Mouse (Mus musculus): ENCODE data around the gene Sema4d. TPM values are rescaled to one million over a fixed set of nuclear protein-coding genes. Genes with fewer than 3 reads are reported as not detected.
A peak's percentile ranks its signal among the peaks of the same experiment; 100 is the strongest.
"Not testable (repeated sequence)": the region's sequence is repeated elsewhere in the genome, so short reads cannot be mapped to it uniquely, and the experiment has no call there.

Sema4d gene
- polyA plus RNA-seq, 1 experiment from 2014 or later: 4.1 TPM

DNA sequence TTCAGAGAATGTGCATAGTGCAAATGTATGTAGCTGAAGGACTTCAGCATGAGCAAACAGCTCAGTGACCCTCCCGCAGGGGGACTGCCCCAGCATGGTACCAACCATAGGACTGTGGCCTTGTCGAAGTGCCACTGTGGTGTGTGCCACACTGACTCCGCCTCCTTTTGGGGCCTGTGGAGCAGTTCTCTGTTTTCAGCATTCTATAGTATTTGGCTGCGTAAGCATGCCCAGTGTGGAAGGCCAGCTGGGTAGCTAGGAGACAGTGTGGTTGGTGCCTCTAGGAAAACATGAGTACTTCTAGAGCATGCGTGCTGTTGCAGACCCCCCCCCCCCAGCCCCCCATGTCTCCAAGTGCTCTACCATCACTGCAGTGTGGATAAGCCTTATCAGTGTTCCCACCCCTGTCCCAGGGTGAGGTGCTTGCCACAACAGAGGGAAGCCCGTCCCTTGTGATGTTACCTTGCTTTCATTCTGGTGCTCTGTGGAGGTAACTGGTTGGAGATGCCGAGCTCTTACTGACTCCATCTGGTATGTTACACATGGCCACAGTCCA is 115.8 kb downstream of the Sema4d start:
- 39% methylated on average over 7 of the region's 7 CpGs for WGBS (ENCODE audit: insufficient replicate concordance)
- Histone ChIP-seq H3K4me3 (ENCODE audit: low read depth, low read length) (no peak overlapping the region), H3K9me3 (replicated peaks; ENCODE audit: control insufficient read depth, low read length) (no peaks in the 10 kb centered on the region), H3K9ac (ENCODE audit: low read depth, low read length) (no peak overlapping the region), H3K36me3 (ENCODE audit: control insufficient read depth, insufficient read depth) (peaks cover 62% of the 10 kb centered on the region), H3K27ac (ENCODE audit: low read length) (no peak overlapping the region), H3K4me1 (ENCODE audit: control insufficient read depth, low read depth, low read length) (peaks cover 20% of the 10 kb centered on the region), H3K27me3 (ENCODE audit: control insufficient read depth, insufficient read depth, low read depth, low read length) (no peaks in the 10 kb centered on the region), H3K4me2 (ENCODE audit: low read depth, low read length) (no peak overlapping the region)
- ATAC-seq (ENCODE audit: low read depth): peak; percentile 85

DNA sequence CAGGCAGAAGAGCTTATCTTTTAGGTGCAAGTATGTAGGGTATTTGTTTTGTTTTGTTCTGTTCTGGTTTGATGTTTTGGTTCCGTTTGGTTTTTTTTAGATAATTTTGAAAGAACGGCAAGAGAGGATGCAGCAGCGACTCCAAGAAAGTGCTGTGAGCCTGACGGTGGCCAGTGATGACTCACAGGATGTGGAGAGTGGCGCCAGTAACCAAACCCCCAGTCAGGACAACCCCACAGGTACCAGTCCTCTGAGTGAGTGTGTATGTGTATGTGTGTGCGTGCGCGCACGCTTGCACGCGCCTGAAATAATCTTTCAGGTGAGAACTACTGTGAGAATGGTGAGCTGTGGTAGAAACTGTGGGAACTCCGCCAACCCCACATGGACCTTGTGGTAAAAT is 116.5 kb downstream of the Sema4d start:
- Histone ChIP-seq H3K4me3 (ENCODE audit: low read depth, low read length) (no peak overlapping the region), H3K9ac (ENCODE audit: low read depth, low read length) (no peak overlapping the region), H3K27me3 (ENCODE audit: control insufficient read depth, insufficient read depth, low read depth, low read length) (no peaks in the 10 kb centered on the region), H3K4me1 (ENCODE audit: control insufficient read depth, low read depth, low read length) (peaks cover 20% of the 10 kb centered on the region), H3K36me3 (ENCODE audit: control insufficient read depth, insufficient read depth) (peaks cover 56% of the 10 kb centered on the region), H3K27ac (ENCODE audit: low read length) (no peak overlapping the region), H3K9me3 (replicated peaks; ENCODE audit: control insufficient read depth, low read length) (no peaks in the 10 kb centered on the region), H3K4me2 (ENCODE audit: low read depth, low read length) (no peak overlapping the region)
- 71% methylated on average over 12 of the region's 12 CpGs for WGBS (ENCODE audit: insufficient replicate concordance)
- ATAC-seq (ENCODE audit: low read depth): no peak

DNA sequence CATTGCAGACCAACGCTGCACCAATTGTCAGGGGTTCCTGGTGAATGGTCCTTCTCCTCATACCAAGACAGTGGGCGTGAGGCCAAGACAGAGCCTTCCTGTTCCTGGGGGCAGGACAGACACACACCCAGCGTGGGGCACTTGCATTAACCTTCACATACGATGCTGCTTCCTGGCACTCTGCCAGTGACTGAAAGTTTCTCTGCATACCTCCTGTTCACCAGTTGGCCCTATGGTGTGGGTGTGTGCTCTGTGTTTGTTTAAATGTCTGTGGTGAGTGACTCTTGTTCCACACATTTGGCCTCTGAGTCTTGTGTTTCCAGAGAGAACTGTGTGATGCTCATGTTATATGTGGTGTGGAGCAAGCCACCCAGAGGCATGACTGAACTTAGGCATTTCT is 116.9 kb downstream of the Sema4d start:
- Histone ChIP-seq H3K4me2 (ENCODE audit: low read depth, low read length) (no peak overlapping the region), H3K4me1 (ENCODE audit: control insufficient read depth, low read depth, low read length) (peaks cover 20% of the 10 kb centered on the region), H3K36me3 (ENCODE audit: control insufficient read depth, insufficient read depth) (peaks cover 55% of the 10 kb centered on the region), H3K4me3 (ENCODE audit: low read depth, low read length) (no peak overlapping the region), H3K27me3 (ENCODE audit: control insufficient read depth, insufficient read depth, low read depth, low read length) (no peaks in the 10 kb centered on the region), H3K9ac (ENCODE audit: low read depth, low read length) (no peak overlapping the region), H3K9me3 (replicated peaks; ENCODE audit: control insufficient read depth, low read length) (no peaks in the 10 kb centered on the region), H3K27ac (ENCODE audit: low read length) (no peak overlapping the region)
- ATAC-seq (ENCODE audit: low read depth): no peak
- WGBS (ENCODE audit: insufficient replicate concordance): 64% methylated on average over 4 of the region's 4 CpGs

DNA sequence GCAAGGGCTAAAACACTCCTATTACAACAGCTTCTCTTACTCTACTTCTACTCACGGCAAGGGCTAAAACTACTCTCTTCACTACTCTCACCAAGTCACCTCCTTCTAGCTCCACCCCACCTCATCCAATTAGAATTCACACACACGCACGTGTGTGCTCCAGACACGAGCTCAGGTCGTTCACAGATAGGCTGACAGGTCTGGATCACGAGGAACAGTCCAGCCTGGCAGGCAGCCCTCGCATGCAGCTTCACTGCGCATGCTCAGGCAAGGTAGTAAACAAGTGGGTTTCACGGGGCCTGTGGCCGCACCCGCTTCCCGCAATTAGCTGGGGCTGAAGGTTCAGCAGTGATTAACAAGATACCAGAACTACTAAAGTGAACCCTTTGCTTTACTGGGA is 125.4 kb downstream of the Sema4d start:
- not testable (repeated sequence) for ATAC-seq (ENCODE audit: low read depth); H3K4me1 ChIP-seq (ENCODE audit: control insufficient read depth, low read depth, low read length); H3K4me2 ChIP-seq (ENCODE audit: low read depth, low read length); H3K4me3 ChIP-seq (ENCODE audit: low read depth, low read length); H3K27ac ChIP-seq (ENCODE audit: low read length); H3K9ac ChIP-seq (ENCODE audit: low read depth, low read length); H3K27me3 ChIP-seq (ENCODE audit: control insufficient read depth, insufficient read depth, low read depth, low read length); H3K9me3 ChIP-seq (replicated peaks; ENCODE audit: control insufficient read depth, low read length)
- WGBS (ENCODE audit: insufficient replicate concordance): 86% methylated on average over 12 of the region's 12 CpGs
- H3K36me3 ChIP-seq (ENCODE audit: control insufficient read depth, insufficient read depth): peaks cover 39% of the 10 kb centered on the region

DNA sequence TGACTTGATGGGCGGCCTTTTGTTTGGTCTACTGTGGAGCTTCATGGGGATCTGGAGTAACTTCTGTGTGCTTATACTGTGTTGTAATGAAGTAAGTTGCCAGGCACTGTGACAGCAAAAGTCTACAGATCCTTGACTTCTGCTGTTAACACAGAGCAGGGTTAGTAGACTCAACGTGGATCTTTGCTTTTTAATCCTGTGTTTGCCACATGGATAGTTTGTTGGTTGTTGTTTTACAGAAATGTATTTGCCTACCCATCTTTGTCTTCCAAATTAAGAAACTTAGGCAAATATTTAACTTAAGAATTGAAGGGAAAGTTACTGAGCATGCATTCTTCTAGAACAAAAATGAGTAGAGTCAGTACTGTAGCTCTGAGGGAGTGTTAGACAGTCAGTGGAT is 130.0 kb downstream of the Sema4d start:
- no peak for ATAC-seq (ENCODE audit: low read depth)
- Histone ChIP-seq H3K4me3 (ENCODE audit: low read depth, low read length) (no peak overlapping the region), H3K27ac (ENCODE audit: low read length) (no peak overlapping the region), H3K9me3 (replicated peaks; ENCODE audit: control insufficient read depth, low read length) (no peaks in the 10 kb centered on the region), H3K4me1 (ENCODE audit: control insufficient read depth, low read depth, low read length) (no peaks in the 10 kb centered on the region), H3K27me3 (ENCODE audit: control insufficient read depth, insufficient read depth, low read depth, low read length) (no peaks in the 10 kb centered on the region), H3K4me2 (ENCODE audit: low read depth, low read length) (no peak overlapping the region), H3K9ac (ENCODE audit: low read depth, low read length) (no peak overlapping the region), H3K36me3 (ENCODE audit: control insufficient read depth, insufficient read depth) (peaks cover 66% of the 10 kb centered on the region)
- 76% methylated on average over 2 of the region's 2 CpGs for WGBS (ENCODE audit: insufficient replicate concordance)

DNA sequence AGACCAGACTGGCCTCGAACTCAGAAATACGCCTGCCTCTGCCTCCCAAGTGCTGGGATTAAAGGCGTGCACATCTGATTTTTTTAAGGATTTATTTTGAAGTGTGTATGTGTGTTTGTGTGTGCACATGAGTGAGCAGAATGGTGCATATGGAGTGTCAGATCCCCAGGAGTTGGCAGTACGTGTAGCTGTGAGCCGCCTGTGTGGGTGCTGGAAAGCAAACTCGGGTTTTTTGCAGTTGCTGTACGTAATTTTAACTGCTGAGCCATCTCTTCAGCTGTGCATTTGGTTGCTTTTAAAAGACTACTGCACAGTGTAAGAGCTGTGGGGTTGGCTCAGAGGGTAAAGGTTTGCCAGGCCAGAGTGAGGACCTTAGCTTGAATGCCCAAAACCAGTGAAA is 134.0 kb downstream of the Sema4d start:
- Histone ChIP-seq H3K36me3 (ENCODE audit: control insufficient read depth, insufficient read depth) (peaks cover 77% of the 10 kb centered on the region), H3K4me2 (ENCODE audit: low read depth, low read length) (no peak overlapping the region), H3K27me3 (ENCODE audit: control insufficient read depth, insufficient read depth, low read depth, low read length) (no peaks in the 10 kb centered on the region), H3K9ac (ENCODE audit: low read depth, low read length) (no peak overlapping the region), H3K4me1 (ENCODE audit: control insufficient read depth, low read depth, low read length) (no peaks in the 10 kb centered on the region), H3K4me3 (ENCODE audit: low read depth, low read length) (no peak overlapping the region), H3K27ac (ENCODE audit: low read length) (no peak overlapping the region), H3K9me3 (replicated peaks; ENCODE audit: control insufficient read depth, low read length) (no peaks in the 10 kb centered on the region)
- 92% methylated on average over 7 of the region's 7 CpGs for WGBS (ENCODE audit: insufficient replicate concordance)
- ATAC-seq (ENCODE audit: low read depth): no peak

DNA sequence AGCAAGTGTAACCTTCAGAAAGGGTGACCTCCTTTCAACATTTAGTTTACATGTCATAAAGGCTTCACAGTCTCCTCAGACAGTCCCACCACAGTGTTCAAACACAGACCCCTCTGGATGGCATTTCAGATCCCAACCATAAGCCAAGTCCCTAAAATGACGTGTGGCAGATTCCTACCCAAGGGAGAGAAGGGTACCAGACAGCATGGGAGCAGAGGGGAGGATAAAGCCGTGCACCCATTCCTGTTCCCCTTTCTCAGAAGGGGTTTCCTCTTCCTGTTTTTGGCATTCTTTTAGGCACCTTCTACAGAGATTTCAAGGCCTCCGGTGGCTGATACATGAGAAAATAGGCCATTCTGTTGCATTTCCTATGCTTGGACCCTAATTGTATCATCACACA is 135.5 kb downstream of the Sema4d start:
- Histone ChIP-seq H3K9ac (ENCODE audit: low read depth, low read length) (no peak overlapping the region), H3K4me3 (ENCODE audit: low read depth, low read length) (no peak overlapping the region), H3K4me1 (ENCODE audit: control insufficient read depth, low read depth, low read length) (no peaks in the 10 kb centered on the region), H3K27ac (ENCODE audit: low read length) (no peak overlapping the region), H3K27me3 (ENCODE audit: control insufficient read depth, insufficient read depth, low read depth, low read length) (no peaks in the 10 kb centered on the region), H3K4me2 (ENCODE audit: low read depth, low read length) (no peak overlapping the region), H3K9me3 (replicated peaks; ENCODE audit: control insufficient read depth, low read length) (no peaks in the 10 kb centered on the region), H3K36me3 (ENCODE audit: control insufficient read depth, insufficient read depth) (peaks cover 82% of the 10 kb centered on the region)
- WGBS (ENCODE audit: insufficient replicate concordance): 73% methylated on average over 3 of the region's 3 CpGs
- no peak for ATAC-seq (ENCODE audit: low read depth)

DNA sequence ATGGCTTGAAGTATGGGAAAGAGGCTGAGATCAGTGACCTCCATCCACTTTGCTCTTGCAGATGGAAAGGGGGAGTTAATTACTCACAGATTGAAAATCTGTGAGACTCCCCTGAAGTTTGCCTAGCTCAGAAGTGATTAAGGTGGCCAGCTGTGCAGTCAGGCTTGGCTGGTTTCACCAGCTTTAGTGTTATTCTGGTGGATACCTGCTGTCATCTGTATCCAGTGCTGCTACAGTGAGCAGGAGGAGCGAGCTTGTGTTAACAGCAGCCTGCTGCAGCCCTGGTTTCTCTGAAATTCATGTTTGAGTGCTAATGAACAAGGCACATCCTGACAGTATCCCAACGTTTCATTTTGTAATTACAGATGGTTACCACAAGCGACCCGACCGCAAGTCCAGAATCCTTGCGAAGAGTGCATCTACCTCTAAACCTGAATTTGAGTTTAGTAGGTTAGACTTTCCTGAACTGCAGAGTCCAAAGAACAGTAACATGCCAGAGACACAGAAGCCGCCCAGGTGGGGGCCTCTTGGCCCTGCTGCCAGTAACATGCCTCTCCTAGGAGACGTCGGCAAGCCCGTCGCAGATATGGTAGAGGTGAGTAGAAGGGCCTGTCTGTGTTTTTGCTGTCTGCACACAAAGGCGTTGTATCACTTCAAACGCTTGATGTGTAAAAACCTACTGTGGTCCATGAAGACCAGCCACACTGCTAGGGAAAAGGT is 136.9 kb downstream of the Sema4d start:
- Histone ChIP-seq H3K9ac (ENCODE audit: low read depth, low read length) (no peak overlapping the region), H3K27me3 (ENCODE audit: control insufficient read depth, insufficient read depth, low read depth, low read length) (no peaks in the 10 kb centered on the region), H3K4me2 (ENCODE audit: low read depth, low read length) (no peak overlapping the region), H3K4me1 (ENCODE audit: control insufficient read depth, low read depth, low read length) (peaks cover 5% of the 10 kb centered on the region), H3K4me3 (ENCODE audit: low read depth, low read length) (no peak overlapping the region), H3K9me3 (replicated peaks; ENCODE audit: control insufficient read depth, low read length) (no peaks in the 10 kb centered on the region), H3K27ac (ENCODE audit: low read length) (no peak overlapping the region), H3K36me3 (ENCODE audit: control insufficient read depth, insufficient read depth) (peaks cover 78% of the 10 kb centered on the region)
- no peak for ATAC-seq (ENCODE audit: low read depth)
- 90% methylated on average over 13 of the region's 13 CpGs for WGBS (ENCODE audit: insufficient replicate concordance)

DNA sequence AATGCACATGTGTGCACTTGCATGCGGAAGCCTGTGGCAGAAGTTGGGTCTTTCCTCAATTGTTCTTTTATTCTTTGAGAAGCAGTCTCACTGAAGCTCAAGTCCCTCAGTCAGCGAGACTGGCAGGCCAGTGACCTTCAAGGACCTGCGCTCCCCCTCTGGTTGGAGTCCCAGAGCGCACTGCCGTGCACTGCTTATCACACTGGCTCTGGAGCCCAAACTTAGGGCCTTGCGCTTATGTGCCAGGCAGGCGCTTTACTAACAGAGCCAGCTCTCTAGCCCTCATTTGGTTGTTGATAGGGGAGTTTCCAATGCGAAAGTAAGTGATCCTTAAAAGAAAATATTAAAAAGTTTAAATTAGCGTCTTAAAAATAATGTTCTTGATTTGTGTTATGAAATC is 139.6 kb downstream of the Sema4d start:
- H3K4me3 ChIP-seq (ENCODE audit: low read depth, low read length): no peak overlapping the region
- H3K27me3 ChIP-seq (ENCODE audit: control insufficient read depth, insufficient read depth, low read depth, low read length): no peaks in the 10 kb centered on the region
- no peak overlapping the region for H3K27ac ChIP-seq (ENCODE audit: low read length)
- H3K36me3 ChIP-seq (ENCODE audit: control insufficient read depth, insufficient read depth): peaks cover 73% of the 10 kb centered on the region
- H3K9me3 ChIP-seq (replicated peaks; ENCODE audit: control insufficient read depth, low read length): no peaks in the 10 kb centered on the region
- WGBS (ENCODE audit: insufficient replicate concordance): 87% methylated on average over 9 of the region's 9 CpGs
- no peak overlapping the region for H3K9ac ChIP-seq (ENCODE audit: low read depth, low read length)
- ATAC-seq (ENCODE audit: low read depth): no peak
- no peak overlapping the region for H3K4me2 ChIP-seq (ENCODE audit: low read depth, low read length)
- H3K4me1 ChIP-seq (ENCODE audit: control insufficient read depth, low read depth, low read length): peaks cover 18% of the 10 kb centered on the region

All from liver, embryonic 16.5 days (tissue).